Mouse (Mus musculus) midbrain, embryonic 11.5 days (tissue): Measurements from ENCODE around the gene Mdk. TPM values are rescaled to one million over a fixed set of nuclear protein-coding genes. Genes with fewer than 3 reads are reported as not detected.

Experiments
- ATAC-seq: fragments of 200-750 bp; cut with Nextera tagmentation; 2 replicates; pipeline ENCODE4 v1.8.0; 2017; ENCODE audit warnings: moderate TSS enrichment, moderate library complexity; ENCODE audit not compliant: low FRiP score
- DNase-seq: peaks from one replicate; pipeline ENCODE4 v3.0.0; 2015; ENCODE audit warnings: low spot score; ENCODE audit errors: missing footprints
- H3K27ac ChIP-seq: fragments of 300-500 bp; sonication (generic); 2 replicates; pipeline ENCODE4 v1.5.1; 2014; ENCODE audit warnings: low read depth, low read length
- H3K27me3 ChIP-seq: fragments of 300-500 bp; sonication (generic); 2 replicates; pipeline ENCODE4 v1.6.1; 2014; ENCODE audit warnings: mild to moderate bottlenecking, low read length, moderate library complexity, mixed read lengths; ENCODE audit not compliant: control insufficient read depth, insufficient read depth
- H3K36me3 ChIP-seq: fragments of 300-500 bp; sonication (generic); 2 replicates; pipeline ENCODE4 v1.6.1; 2014; ENCODE audit warnings: mild to moderate bottlenecking, low read length, moderate library complexity, mixed read lengths; ENCODE audit not compliant: control insufficient read depth, insufficient read depth
- H3K4me1 ChIP-seq: fragments of 300-500 bp; sonication (generic); 2 replicates; pipeline ENCODE4 v1.6.1; 2014; ENCODE audit warnings: low read length; ENCODE audit not compliant: control insufficient read depth, insufficient read depth
- H3K4me2 ChIP-seq: fragments of 300-500 bp; sonication (generic); 2 replicates; pipeline ENCODE4 v1.6.1; 2014; ENCODE audit warnings: mild to moderate bottlenecking, moderate library complexity
- H3K4me3 ChIP-seq: fragments of 300-500 bp; sonication (generic); 2 replicates; pipeline ENCODE4 v1.5.1; 2014; ENCODE audit warnings: low read depth, low read length
- H3K9ac ChIP-seq: fragments of 300-500 bp; sonication (generic); 2 replicates; pipeline ENCODE4 v1.6.1; 2014; ENCODE audit warnings: low read length
- H3K9me3 ChIP-seq: fragments of 300-500 bp; sonication (generic); 2 replicates; pipeline ENCODE4 v1.6.1; 2016; ENCODE audit warnings: low read length; ENCODE audit not compliant: control insufficient read depth
- WGBS: fragments of 180-500 bp; shearing (Covaris S2); extraction: QIAGEN DNeasy Blood & Tissue Kit; methylation state at CpG from one replicate; pipeline ENCODE4 v1.1.7; 2014; 5-methylcytosine and 5-hydroxymethylcytosine counted together
- polyA plus RNA-seq: library from polyadenylated mRNA; unstranded; fragments of >200 nt; fragmentation: Nextera tagmentation; extraction: Ambion mirVana; gene quantifications from 2 replicates; pipeline ENCODE4 v1.2.1, GENCODE M21; 2014

The Mdk gene
- polyA plus RNA-seq, 1 experiment from 2014 or later, result 968 TPM

DNA sequence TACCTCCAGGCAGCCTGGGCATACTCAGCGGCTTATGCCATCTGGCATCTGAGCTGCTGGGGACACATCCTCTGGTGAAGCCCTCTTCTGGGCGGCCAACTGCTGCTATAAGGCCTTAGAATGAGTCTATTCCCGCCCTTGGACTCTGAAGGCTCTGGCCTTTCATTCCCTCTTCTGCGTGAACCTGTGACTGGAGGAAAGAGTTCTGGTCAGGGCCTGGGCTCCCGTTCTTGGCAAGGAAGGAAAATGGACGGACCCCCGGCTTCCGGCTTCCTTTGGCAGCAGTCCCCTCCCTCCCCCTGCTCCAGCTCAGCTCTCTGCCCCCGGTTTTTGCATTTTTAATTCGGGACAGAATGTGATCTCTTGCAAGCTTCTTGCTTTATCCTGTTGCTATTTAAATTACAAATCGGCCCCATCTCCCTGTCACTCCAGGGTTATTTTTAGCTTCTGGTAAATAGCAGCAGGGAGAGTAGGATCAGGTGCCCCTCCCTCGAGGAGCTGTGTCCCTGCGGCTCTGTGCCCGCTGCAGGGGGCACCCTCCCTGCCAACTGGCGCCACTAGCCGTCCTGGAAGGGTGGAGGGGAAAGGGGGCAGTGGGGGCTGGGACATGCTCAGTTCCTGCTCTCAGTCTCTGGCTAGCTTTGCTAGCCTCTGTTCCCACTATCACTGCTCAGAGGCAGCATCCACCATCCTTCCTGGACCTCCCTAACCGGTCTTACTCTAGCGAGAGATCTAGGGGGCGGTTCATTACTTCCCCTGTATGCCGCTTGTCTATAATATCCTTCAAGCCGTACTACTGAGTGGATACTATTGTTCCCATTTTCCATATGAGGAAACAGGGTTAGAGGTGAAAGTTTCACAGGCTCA lies 39.4 kb upstream of the Mdk start:
- Histone ChIP-seq H3K4me1 (peaks cover 21% of the 10 kb centered on the region), H3K27me3 (peaks cover 30% of the 10 kb centered on the region), H3K4me3 (no peak overlapping the region), H3K36me3 (no peaks in the 10 kb centered on the region), H3K9ac (peak overlapping the region; percentile 40), H3K9me3 (no peaks in the 10 kb centered on the region), H3K4me2 (peak overlapping the region; percentile 7; the same call in 1 of the 2 replicates), H3K27ac (no peak overlapping the region)
- DNase-seq (peak; percentile 86), ATAC-seq (no peak)
- 18% methylated on average over 21 of the region's 21 CpGs for WGBS

DNA sequence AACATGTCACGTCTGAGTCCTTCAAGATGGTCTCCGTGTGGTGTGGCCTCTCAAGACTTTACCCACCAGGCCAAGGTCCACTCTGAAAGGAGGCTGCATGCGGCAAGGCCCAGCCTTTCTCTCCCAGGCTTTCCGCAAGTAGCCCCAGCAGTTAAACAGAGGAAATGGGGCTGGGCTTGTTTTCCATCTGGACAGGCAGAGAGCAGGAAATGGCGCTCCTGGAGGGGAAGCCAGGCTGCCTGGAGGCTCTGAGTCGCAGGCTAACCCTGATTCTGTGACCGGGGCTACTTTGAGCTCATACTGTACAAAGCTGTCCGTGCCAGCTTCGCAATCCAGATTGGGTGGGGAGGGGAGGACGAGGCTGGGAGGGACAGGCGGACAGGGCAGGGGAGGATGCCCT lies 35.9 kb upstream of the Mdk start:
- Histone ChIP-seq H3K4me3 (no peak overlapping the region), H3K27me3 (peaks cover 9% of the 10 kb centered on the region), H3K9me3 (no peaks in the 10 kb centered on the region), H3K9ac (no peak overlapping the region), H3K27ac (no peak overlapping the region), H3K4me2 (no peak overlapping the region), H3K4me1 (peaks cover 11% of the 10 kb centered on the region), H3K36me3 (no peaks in the 10 kb centered on the region)
- DNase-seq (peak; percentile 74), ATAC-seq (no peak)
- WGBS, result 66% methylated on average over 11 of the region's 11 CpGs

DNA sequence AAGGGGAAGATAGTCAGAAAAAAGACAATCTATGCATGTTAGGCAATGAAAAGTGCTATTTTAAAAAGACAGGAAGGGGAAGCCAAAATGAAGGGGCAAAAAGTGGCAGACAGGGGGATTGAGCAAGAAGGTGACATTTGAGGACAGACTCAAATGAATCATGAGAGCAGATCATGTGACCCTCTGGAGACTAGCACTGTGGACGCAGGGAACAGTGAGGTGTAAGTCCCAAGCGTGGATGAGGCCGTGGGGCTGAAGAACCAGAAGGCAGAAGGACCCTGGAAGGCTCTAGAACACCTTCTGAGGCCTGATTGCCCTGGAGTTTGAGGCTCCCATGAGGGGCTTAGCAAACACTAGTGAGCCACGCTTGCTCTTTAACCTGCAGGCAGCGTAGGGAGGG lies 34.3 kb upstream of the Mdk start:
- Histone ChIP-seq H3K4me3 (no peak overlapping the region), H3K27me3 (peaks cover 6% of the 10 kb centered on the region), H3K4me1 (peaks cover 13% of the 10 kb centered on the region), H3K9me3 (no peaks in the 10 kb centered on the region), H3K9ac (no peak overlapping the region), H3K27ac (no peak overlapping the region), H3K4me2 (no peak overlapping the region), H3K36me3 (no peaks in the 10 kb centered on the region)
- no peak for ATAC-seq
- DNase-seq, result peak; percentile 23
- WGBS, result 87% methylated on average over 5 of the region's 5 CpGs

DNA sequence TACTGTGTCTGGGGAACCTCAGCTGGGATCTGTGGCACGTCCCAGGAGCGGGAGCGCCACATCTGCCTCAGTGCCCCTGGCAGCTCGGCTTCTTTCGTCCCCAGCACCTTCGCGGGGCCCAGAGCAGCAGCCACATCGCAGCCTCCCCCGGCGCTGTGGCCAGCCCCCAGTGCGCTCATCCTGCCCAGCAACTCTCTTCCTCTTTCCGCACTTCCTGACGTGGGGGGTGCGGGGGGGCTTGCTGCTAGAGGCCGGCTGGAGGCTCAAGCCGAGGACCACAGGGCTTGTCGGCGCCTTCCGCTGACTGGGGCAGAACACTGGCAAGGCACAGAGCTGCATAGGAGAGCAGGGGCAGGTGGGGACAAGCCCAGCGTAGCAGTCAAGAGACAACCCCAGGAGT lies 33.3 kb upstream of the Mdk start:
- Histone ChIP-seq H3K4me3 (no peak overlapping the region), H3K36me3 (no peaks in the 10 kb centered on the region), H3K9me3 (no peaks in the 10 kb centered on the region), H3K9ac (peak overlapping the region; percentile 46; the same call in 1 of the 2 replicates), H3K27me3 (peaks cover 6% of the 10 kb centered on the region), H3K4me2 (no peak overlapping the region), H3K4me1 (peaks cover 9% of the 10 kb centered on the region), H3K27ac (no peak overlapping the region)
- WGBS, result 18% methylated on average over 20 of the region's 20 CpGs
- DNase-seq, result no peak
- no peak for ATAC-seq

DNA sequence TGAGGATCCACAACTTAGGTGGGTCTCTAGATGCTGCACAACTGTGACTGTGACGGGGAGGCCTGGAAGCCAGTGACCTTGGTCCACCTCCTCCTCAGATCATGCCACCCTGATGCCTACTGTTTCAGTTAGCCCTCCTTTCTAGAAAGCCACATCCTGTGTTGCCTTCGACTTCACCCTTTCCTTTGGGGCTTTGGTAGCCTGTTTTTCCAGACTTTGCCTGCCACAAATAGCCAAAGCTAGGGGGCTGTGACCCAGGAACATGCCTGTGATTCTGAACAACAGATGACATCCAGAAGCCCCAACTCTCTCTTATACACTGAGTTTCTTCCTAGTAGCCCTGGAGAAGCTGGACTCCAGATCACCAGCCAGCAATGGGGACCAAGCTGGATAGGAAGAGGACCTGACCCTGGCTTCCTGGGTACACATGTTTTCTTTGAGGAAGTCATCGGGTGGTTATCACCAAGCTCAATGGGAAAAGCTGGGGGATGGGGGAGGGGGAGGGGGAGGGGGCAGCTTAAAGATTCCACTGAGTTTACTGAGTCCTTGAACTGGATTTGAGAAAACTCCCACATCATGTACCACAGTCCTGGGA lies 32.6 kb upstream of the Mdk start:
- H3K27me3 ChIP-seq, result peaks cover 6% of the 10 kb centered on the region
- peaks cover 9% of the 10 kb centered on the region for H3K4me1 ChIP-seq
- DNase-seq (peak; percentile 86), ATAC-seq (no peak)
- H3K4me3 ChIP-seq, result no peak overlapping the region
- H3K4me2 ChIP-seq, result no peak overlapping the region
- no peaks in the 10 kb centered on the region for H3K9me3 ChIP-seq
- H3K9ac ChIP-seq, result no peak overlapping the region
- 66% methylated on average over 3 of the region's 3 CpGs for WGBS
- no peak overlapping the region for H3K27ac ChIP-seq
- no peaks in the 10 kb centered on the region for H3K36me3 ChIP-seq

DNA sequence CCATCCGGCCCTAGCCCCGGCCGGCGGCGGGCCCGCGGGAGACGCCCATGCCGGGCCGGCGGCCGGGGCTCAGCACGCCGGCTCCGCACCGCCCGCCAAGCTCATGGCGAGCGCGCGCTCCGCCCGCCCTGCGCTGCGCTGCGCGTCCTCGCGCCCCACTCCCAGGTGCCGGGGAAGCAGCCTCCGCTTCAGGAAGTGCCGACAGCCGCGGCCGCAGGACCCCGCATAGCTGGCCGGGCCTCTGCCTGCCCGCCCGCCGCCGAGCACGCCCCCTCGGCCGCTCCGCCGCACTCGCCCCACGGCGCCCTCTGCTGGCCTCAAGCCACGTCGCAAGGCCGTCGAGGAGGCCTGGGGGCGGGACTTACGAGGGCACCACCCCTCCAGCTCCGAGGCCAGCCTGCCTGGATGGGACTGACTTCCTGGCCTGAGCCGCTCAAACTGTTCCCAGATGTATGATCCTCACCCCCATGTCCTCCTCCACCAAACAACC lies 31.4 kb upstream of the Mdk start:
- H3K4me1 ChIP-seq, result peaks cover 9% of the 10 kb centered on the region

DNA sequence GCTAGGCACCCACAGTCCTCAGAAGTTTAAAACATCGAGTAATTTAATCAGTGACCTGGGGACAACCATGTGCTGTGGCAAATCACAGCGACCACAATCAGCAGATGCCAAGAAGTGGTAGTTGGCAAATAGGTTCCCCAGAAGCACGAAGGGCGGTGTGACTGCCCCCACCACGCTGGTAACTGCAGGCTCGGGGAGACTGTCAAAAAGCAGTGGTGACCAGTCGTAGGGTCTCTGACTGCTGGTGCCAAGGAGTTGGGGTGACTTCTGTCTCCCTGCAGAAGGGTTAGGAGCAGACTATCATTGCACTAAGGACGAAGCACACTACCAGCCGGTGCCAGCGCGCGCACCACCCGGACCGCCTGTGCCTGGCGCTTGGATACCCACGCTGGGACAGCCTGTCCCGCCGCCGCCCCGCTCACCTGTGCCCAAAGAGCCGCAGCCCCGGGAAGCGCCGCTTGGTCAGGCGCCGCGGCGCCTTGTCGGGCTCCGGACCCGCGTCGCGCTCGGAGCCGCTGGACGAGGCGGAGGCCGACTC lies 30.8 kb upstream of the Mdk start:
- peak; percentile 61 for ATAC-seq
- under 1% methylated on average over 34 of the region's 39 CpGs for WGBS

More for the DNA sequence above, 31.4 kb upstream of the Mdk start:
- Histone ChIP-seq H3K4me3 (peak overlapping the region; percentile 80), H3K9ac (peak overlapping the region; percentile 86), H3K9me3 (no peaks in the 10 kb centered on the region), H3K36me3 (no peaks in the 10 kb centered on the region), H3K27ac (peak overlapping the region; percentile 30; the same call in 1 of the 2 replicates), H3K4me2 (peak overlapping the region; percentile 90), H3K27me3 (peaks cover 6% of the 10 kb centered on the region)
- DNase-seq (peak; percentile 99), ATAC-seq (peak; percentile 95)
- under 1% methylated on average over 37 of the region's 57 CpGs for WGBS

DNA sequence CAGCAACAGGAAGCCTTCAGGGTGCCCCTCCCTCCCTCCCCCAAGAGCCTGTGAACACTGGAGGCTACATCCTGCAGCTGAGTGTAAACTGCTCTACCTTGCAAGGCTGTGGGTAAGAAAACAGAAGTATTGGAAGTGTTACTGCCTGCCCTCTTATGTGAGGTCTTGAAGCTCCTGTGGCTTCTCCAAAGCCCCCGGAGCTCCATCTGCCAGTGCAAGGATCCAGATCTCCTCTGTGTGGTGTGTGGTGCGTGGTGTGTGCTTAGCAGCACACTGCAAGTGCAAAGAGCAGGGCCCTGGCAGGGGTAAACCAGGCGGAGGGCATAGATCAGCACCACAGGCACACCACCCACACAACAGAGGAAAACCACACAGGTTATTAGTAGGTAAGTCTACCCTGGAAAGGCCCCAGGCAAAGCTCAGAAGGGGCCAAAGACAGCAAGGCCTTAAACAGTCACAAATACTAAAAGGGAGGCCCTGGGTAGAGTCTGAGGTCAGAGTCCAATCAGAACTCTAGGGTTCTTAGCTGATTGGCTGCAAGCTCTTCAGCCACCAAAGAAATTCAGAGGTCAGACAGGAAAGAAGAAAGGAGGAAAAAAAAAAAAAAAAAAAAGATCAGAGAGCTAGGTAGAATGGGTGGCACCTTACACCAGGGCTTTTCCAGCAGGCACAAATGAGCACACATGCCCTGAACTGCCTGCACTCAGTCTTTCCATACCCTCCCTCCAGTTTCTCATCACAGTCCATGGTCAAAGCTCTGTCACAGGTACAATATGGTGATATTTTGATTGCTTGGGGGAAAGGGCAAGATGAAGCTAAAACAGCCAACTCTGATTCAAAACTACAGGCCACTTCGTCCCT lies 30.0 kb upstream of the Mdk start:
- no peak for ATAC-seq
- peaks cover 2% of the 10 kb centered on the region for H3K27me3 ChIP-seq
- H3K4me3 ChIP-seq, result peak overlapping the region; percentile 80
- H3K9ac ChIP-seq, result peak overlapping the region; percentile 86; the same call in 1 of the 2 replicates
- DNase-seq, result peak; percentile 81
- H3K9me3 ChIP-seq, result no peaks in the 10 kb centered on the region
- no peaks in the 10 kb centered on the region for H3K36me3 ChIP-seq
- H3K4me2 ChIP-seq, result peak overlapping the region; percentile 90
- 69% methylated on average over 4 of the region's 4 CpGs for WGBS
- no peak overlapping the region for H3K27ac ChIP-seq
- H3K4me1 ChIP-seq, result peaks cover 9% of the 10 kb centered on the region

More for the DNA sequence above, 30.8 kb upstream of the Mdk start:
- peaks cover 9% of the 10 kb centered on the region for H3K4me1 ChIP-seq
- H3K36me3 ChIP-seq, result no peaks in the 10 kb centered on the region
- peak overlapping the region; percentile 86 for H3K9ac ChIP-seq
- H3K9me3 ChIP-seq, result no peaks in the 10 kb centered on the region
- peak overlapping the region; percentile 80 for H3K4me3 ChIP-seq
- peak overlapping the region; percentile 90 for H3K4me2 ChIP-seq
- peak; percentile 93 for DNase-seq
- H3K27me3 ChIP-seq, result peaks cover 2% of the 10 kb centered on the region
- no peak overlapping the region; the same call in 1 of the 2 replicates for H3K27ac ChIP-seq
